Mouse (Mus musculus): ENCODE measurements at regions not wholly inside any gene's neighbourhood (a gene's known extent, or its start where the extent isn't known, plus 50 kb on each side); places are given as distances from the start of the nearest gene placed in this dataset.
A peak's percentile ranks its signal among the peaks of the same experiment; 100 is the strongest.
"Not testable (repeated sequence)": the region's sequence is repeated elsewhere in the genome, so short reads cannot be mapped to it uniquely, and the experiment has no call there.

GRCm38 (mm10) chr12:77086931-77087330, 124.9 kb upstream of the Max start:
- DNase-seq = not testable (repeated sequence)

GRCm38 (mm10) chr12:77085894-77086293, 123.9 kb upstream of the Max start:
- DNase-seq = no peak

- no peak for DNase-seq
Measured at GRCm38 (mm10) chr12:77085244-77085643, 123.2 kb upstream of the Max start.

GRCm38 (mm10) chr12:77084744-77085143, 122.7 kb upstream of the Max start:
- no peak for DNase-seq

- no peak for DNase-seq
Measured at GRCm38 (mm10) chr12:77084343-77084742, 122.3 kb upstream of the Max start.

- no peak for DNase-seq
Measured at GRCm38 (mm10) chr12:77083760-77084159, 121.8 kb upstream of the Max start.

- DNase-seq = no peak
Measured at GRCm38 (mm10) chr12:77081774-77082173, 119.8 kb upstream of the Max start.

GRCm38 (mm10) chr12:77079481-77079880, 117.5 kb upstream of the Max start:
- no peak for DNase-seq

- DNase-seq = no peak
Measured at GRCm38 (mm10) chr12:77076678-77077077, 114.7 kb upstream of the Max start.

GRCm38 (mm10) chr12:77074602-77075001, 112.6 kb upstream of the Max start:
- DNase-seq = no peak

GRCm38 (mm10) chr12:77071700-77072099, 109.7 kb upstream of the Max start:
- no peak for DNase-seq

GRCm38 (mm10) chr12:77067938-77068337, 105.9 kb upstream of the Max start:
- DNase-seq = no peak

- no peak for DNase-seq
Measured at GRCm38 (mm10) chr12:77067115-77067514, 105.1 kb upstream of the Max start.

GRCm38 (mm10) chr12:77065645-77066512, 103.9 kb upstream of the Max start:
- DNase-seq = no peak

- DNase-seq = peak; percentile 30
Measured at GRCm38 (mm10) chr12:77064048-77064447, 102.0 kb upstream of the Max start.

- peak; percentile 16 for DNase-seq
Measured at GRCm38 (mm10) chr12:77061562-77061847, 99.5 kb upstream of the Max start.

- DNase-seq = peak; percentile 36
Measured at GRCm38 (mm10) chr12:77060766-77061561, 99.0 kb upstream of the Max start.

- DNase-seq = peak; percentile 70
Measured at GRCm38 (mm10) chr12:77060060-77060695, 98.2 kb upstream of the Max start.

GRCm38 (mm10) chr12:77059679-77060059, 97.7 kb upstream of the Max start:
- no peak for DNase-seq

- no peak for DNase-seq
Measured at GRCm38 (mm10) chr12:77058596-77059190, 96.7 kb upstream of the Max start.

- peak; percentile 30 for DNase-seq
Measured at GRCm38 (mm10) chr12:77056748-77057370, 94.9 kb upstream of the Max start.

- no peak for DNase-seq
Measured at GRCm38 (mm10) chr12:77054700-77055099, 92.7 kb upstream of the Max start.

GRCm38 (mm10) chr12:77054211-77054610, 92.2 kb upstream of the Max start:
- no peak for DNase-seq

Measured in lung, postnatal 10 days (tissue).